24 mouse cellular contexts compared by ENCODE assay signal in genomic region chr5:5638496-5638895, GRCm38 (mm10). TPM values are rescaled to one million over a fixed set of nuclear protein-coding genes. Genes with fewer than 3 reads are reported as not detected.
DNase-seq lines count a peak whose midpoint lies in the region; TF ChIP-seq lines count a peak whose summit lies in the region.
"Had no signal": no experiment of that assay in that cellular context is flagged by ENCODE, and none has a peak within 500 bp of the region (broad histone marks: within the 10 kb centered on the region; RNA-seq: fewer than 3 reads in every experiment).

No protein-coding gene starts in this region.

- no peak for TF ChIP-seq POLR2A in CH12.LX (IDR thresholded peaks at IDR 0.05; ENCODE audit: low read depth, low read length)

- no peak overlapping the region for H3K9ac ChIP-seq in CH12.LX (ENCODE audit: insufficient read depth, low read depth)

- in situ Hi-C loops in CH12.LX (cut with MboI; ENCODE audit: low pct_ligation_motif_present, low pct_unique_long_range_greater_than_20kb, low sequenced_read_pairs), result loop anchor here (25.0 kb wide), 1 partner anchor 126 kb away; the partner anchor contains the start of gene Cldn12

- no peak overlapping the region for H3K27ac ChIP-seq in CH12.LX (ENCODE audit: insufficient read depth, low read depth)

- H3K9me3 ChIP-seq in CH12.LX (replicated peaks; ENCODE audit: low read length), result no peaks in the 10 kb centered on the region
- H3K9me3 ChIP-seq: G1E had no signal

- dilution Hi-C loops in CH12.LX (cut with MboI; ENCODE audit: extremely low pct_ligation_motif_present, extremely low pct_unique_long_range_greater_than_20kb, low sequenced_read_pairs), result no loop called here

- no peaks in the 10 kb centered on the region for H3K79me2 ChIP-seq in CH12.LX (replicated peaks; ENCODE audit: control insufficient read depth, extremely low read depth, insufficient read depth, poor library complexity, severe bottlenecking)

- H3K4me2 ChIP-seq in CH12.LX (ENCODE audit: insufficient read depth, low read depth, poor library complexity, severe bottlenecking), result no peak overlapping the region

- no peaks in the 10 kb centered on the region for H3K27me3 ChIP-seq in CH12.LX (replicated peaks)
- H3K27me3 ChIP-seq: Patski had no signal

- TF ChIP-seq RAD21 in CH12.LX (IDR thresholded peaks at IDR 0.05; ENCODE audit: low read depth, low read length), result no peak

- H3K4me3 ChIP-seq in CH12.LX (replicated peaks in 1 of 3; ENCODE audit: low read depth in 2 of 3, low read length in 2 of 3, poor library complexity in 1 of 3), result no peak overlapping the region

- TF ChIP-seq EP300 in CH12.LX (IDR thresholded peaks at IDR 0.05; ENCODE audit: low read length), result peak; percentile 95

- H3K4me1 ChIP-seq in CH12.LX (ENCODE audit: control insufficient read depth in 1 of 2, insufficient read depth in 2 of 2), result peaks cover 0 to 10% of the 10 kb centered on the region in 2 experiments; a peak in 2 of 4 replicates

- no peaks in the 10 kb centered on the region for H3K36me3 ChIP-seq in CH12.LX (replicated peaks in 1 of 2; ENCODE audit: control insufficient read depth in 1 of 2, insufficient read depth in 1 of 2, low read length in 1 of 2)
- H3K36me3 ChIP-seq: G1E had no signal

- no peak for TF ChIP-seq CTCF in CH12.LX (conservative IDR thresholded peaks at IDR 0.05 in 1 of 2, IDR thresholded peaks at IDR 0.05 in 1 of 2; ENCODE audit: low read depth in 2 of 2, low read length in 2 of 2)

- peak; percentile 19 for DNase-seq in 416B (ENCODE audit: low read depth)
- peak; percentile 76 for DNase-seq in CH12.LX (ENCODE audit: extremely low read depth)
- DNase-seq in brain, adult 2 months (ENCODE audit: low read depth, low spot score), result peak; percentile 11
- DNase-seq in heart, adult 18-20 months, result no peak
- DNase-seq in retina, postnatal 1 day, result no peak
- no peak for DNase-seq in left cerebral cortex, adult 9 months (ENCODE audit: low spot score in 2 of 2)
- DNase-seq: adrenal gland, adult 2 months; adrenal gland, adult 8-10 months; adrenal gland, postnatal 10 days; adrenal gland, postnatal 14 days; adrenal gland, postnatal 25 days; adrenal gland, postnatal 36 days; B cell, adult 2 months; cerebellum, adult 11 months; cerebellum, adult 11-12 months; cerebellum, adult 18-20 months; cerebellum, adult 2 months; cerebellum, adult 8-10 months; cerebellum, adult 9-10 months had no signal

TF ChIP-seq in CH12.LX, 34 proteins besides CTCF, POLR2A, EP300 and RAD21:
- peak; percentile 58; the same call in 1 of the 2 replicates for TF ChIP-seq ETS1 (conservative IDR thresholded peaks at IDR 0.05; ENCODE audit: low read depth, low read length)
- 0 out of 2 replicates have a peak, but pooled peaks have one; percentile 32 for TF ChIP-seq MEF2A (IDR thresholded peaks at IDR 0.05; ENCODE audit: borderline replicate concordance, low read depth, low read length)
- no peak for TF ChIP-seq USF1 (IDR thresholded peaks at IDR 0.05; ENCODE audit: low read depth, low read length)
- TF ChIP-seq ZNF384 (IDR thresholded peaks at IDR 0.05; ENCODE audit: low read depth, low read length), result peak; percentile 51; the same call in 1 of the 2 replicates
- TF ChIP-seq JUN (IDR thresholded peaks at IDR 0.05; ENCODE audit: insufficient read depth, low read depth, low read length), result peak; percentile 97
- TF ChIP-seq RCOR1 (conservative IDR thresholded peaks at IDR 0.05; ENCODE audit: low read depth, low read length), result peak; percentile 66; the same call in 1 of the 2 replicates
- peak; percentile 49 for TF ChIP-seq BHLHE40 (IDR thresholded peaks at IDR 0.05; ENCODE audit: low read depth, low read length)
- TF ChIP-seq CHD1 (IDR thresholded peaks at IDR 0.05; ENCODE audit: low read depth, low read length), result no peak
- TF ChIP-seq IRF4 (IDR thresholded peaks at IDR 0.05; ENCODE audit: low read depth, low read length), result peak; percentile 90
- TF ChIP-seq TCF12 (IDR thresholded peaks at IDR 0.05; ENCODE audit: low read depth, low read length), result no peak
- peak; percentile 39; the same call in 1 of the 2 replicates for TF ChIP-seq MAFK (IDR thresholded peaks at IDR 0.05; ENCODE audit: insufficient replicate concordance, low read length)
- no peak for TF ChIP-seq ZMIZ1 (IDR thresholded peaks at IDR 0.05; ENCODE audit: low read depth, low read length)
- TF ChIP-seq CHD2 (IDR thresholded peaks at IDR 0.05; ENCODE audit: low read length), result peak; percentile 40; the same call in 1 of the 2 replicates
- 0 out of 2 replicates have a peak, but pooled peaks have one; percentile 31 for TF ChIP-seq MYC (IDR thresholded peaks at IDR 0.05; ENCODE audit: low read depth, low read length)
- no peak for TF ChIP-seq TBP (conservative IDR thresholded peaks at IDR 0.05; ENCODE audit: low read depth, low read length)
- TF ChIP-seq JUND (conservative IDR thresholded peaks at IDR 0.05; ENCODE audit: low read depth, low read length), result peak; percentile 98
- peak; percentile 34; the same call in 1 of the 2 replicates for TF ChIP-seq ELF1 (IDR thresholded peaks at IDR 0.05; ENCODE audit: low read depth, low read length)
TF ChIP-seq in CH12.LX: peak in this region for 12.

RNA-seq across cellular contexts. Expression of gene Cfap69, which starts 25.5 kb away (rescaled TPM):
- total RNA-seq in CH12.LX (2012; rRNA removed) (0.25 and 0.51 TPM in 2 replicates), CH12.LX (2014; rRNA removed) (1.2 and 1.8 TPM in 2 replicates)
- 0.98 and 1.5 TPM in 2 replicates for polyA plus RNA-seq in CH12.LX (2012; ENCODE audit: insufficient read length, low read depth)
- under 1 TPM; 0.69 to 0.87 TPM for total RNA-seq in heart, adult 18-20 months (2021)
- total RNA-seq: MEL had no signal
- polyA plus RNA-seq: activated CD4-positive, CD25-positive, alpha-beta regulatory T cell, adult 4 months; CD4-positive, CD25-positive, alpha-beta regulatory T cell, adult 4 months; G1E had no signal

RNA-seq across cellular contexts. Expression of gene Steap2, which starts 55.9 kb away (rescaled TPM):
- total RNA-seq in CH12.LX (2012; rRNA removed), result not detected in 2 replicates
- not detected in 2 replicates for total RNA-seq in CH12.LX (2014; rRNA removed)
- not detected in 2 replicates for polyA plus RNA-seq in CH12.LX (2012; ENCODE audit: insufficient read length, low read depth)
- 1 to 10 TPM in 1 of 2 experiments, under 1 TPM in 1; 0.45 to 1.1 TPM for total RNA-seq in heart, adult 18-20 months (2021)
- total RNA-seq: MEL had no signal
- polyA plus RNA-seq: CD4-positive, CD25-positive, alpha-beta regulatory T cell, adult 4 months; G1E had no signal

Comparison
In these comparisons a context has a peak if more than half of its experiments do, and no peak if none do; other contexts are left out.
1. DNase-seq: peak in 416B (single experiment), CH12.LX (single experiment) and brain, adult 2 months (single experiment); none in heart, adult 18-20 months (0 of 2), retina, postnatal 1 day (single experiment) and left cerebral cortex, adult 9 months (0 of 2).